Mouse (Mus musculus) thymus, postnatal 0 days (tissue): ENCODE results near the gene Gstt3. TPM values are rescaled to one million over a fixed set of nuclear protein-coding genes. Genes with fewer than 3 reads are reported as not detected.

ENCODE experiments used
- polyA plus RNA-seq: library from polyadenylated mRNA; unstranded; fragments of >200 nt; fragmentation: Nextera tagmentation; extraction: Ambion mirVana; gene quantifications from 2 replicates; pipeline ENCODE4 v1.2.1, GENCODE M21; 2015

Gene Gstt3
- polyA plus RNA-seq, 1 experiment from 2014 or later, result 9.9 TPM

Other genes with a start within 250 kb of the Gstt3 start
- gene Lrrc75b, start 221.1 kb downstream of the Gstt3 start, polyA plus RNA-seq, result 0.41 and 0.86 TPM in 2 replicates
- gene Ggt1, start 219.8 kb downstream of the Gstt3 start, polyA plus RNA-seq, result 0.90 and 1.5 TPM in 2 replicates
- gene Ggt5, start 192.1 kb downstream of the Gstt3 start, polyA plus RNA-seq, result 11.9 and 12.0 TPM in 2 replicates
- gene Susd2, start 137.4 kb downstream of the Gstt3 start, polyA plus RNA-seq, result 1.9 and 2.9 TPM in 2 replicates
- 21.3 and 26.1 TPM in 2 replicates for gene Cabin1, start 17.1 kb downstream of the Gstt3 start, polyA plus RNA-seq
- gene Ddt, start 8.0 kb downstream of the Gstt3 start, polyA plus RNA-seq, result 131 and 132 TPM in 2 replicates
- gene Gm20441, start 460 bp downstream of the Gstt3 start, polyA plus RNA-seq, result not detected in 2 replicates
- gene Gstt1, start 17.2 kb upstream of the Gstt3 start, polyA plus RNA-seq, result 2.2 and 2.8 TPM in 2 replicates
- 0.14 and 0.18 TPM in 2 replicates for gene Gstt4, start 41.1 kb upstream of the Gstt3 start, polyA plus RNA-seq
- 77.5 and 78.6 TPM in 2 replicates for gene Gstt2, start 56.0 kb upstream of the Gstt3 start, polyA plus RNA-seq
- gene Mif, start 78.8 kb upstream of the Gstt3 start, polyA plus RNA-seq, result 1,368 and 1,597 TPM in 2 replicates
- gene Derl3, start 112.0 kb upstream of the Gstt3 start, polyA plus RNA-seq, result 1.1 and 1.2 TPM in 2 replicates
- 138 and 140 TPM in 2 replicates for gene Smarcb1, start 140.2 kb upstream of the Gstt3 start, polyA plus RNA-seq
- gene Chchd10, start 151.7 kb upstream of the Gstt3 start, polyA plus RNA-seq, result 21.6 and 22.2 TPM in 2 replicates
- 7.9 and 8.6 TPM in 2 replicates for gene Mmp11, start 155.1 kb upstream of the Gstt3 start, polyA plus RNA-seq
- gene Gm867, start 159.3 kb upstream of the Gstt3 start, polyA plus RNA-seq, result 0.39 and 0.46 TPM in 2 replicates
- gene Vpreb3, start 161.6 kb upstream of the Gstt3 start, polyA plus RNA-seq, result 1.9 and 2.0 TPM in 2 replicates
- gene Gm5134, start 173.1 kb upstream of the Gstt3 start, polyA plus RNA-seq, result 0.94 and 1.3 TPM in 2 replicates